8 mouse cellular contexts compared by ENCODE assay signal in genomic region chr1:128416584-128417532, GRCm38 (mm10). TPM values are rescaled to one million over a fixed set of nuclear protein-coding genes. Genes with fewer than 3 reads are reported as not detected.
DNase-seq lines count a peak whose midpoint lies in the region; ATAC-seq and TF ChIP-seq lines count a peak whose summit lies in the region.

TSS of gene Dars (minus strand) at chr1:128417368.

- peak within 1 kb of the TSS; percentile 60 for H3K4me3 ChIP-seq in heart, embryonic 11.5 days (ENCODE audit: low read depth, low read length)
- H3K4me3 ChIP-seq in kidney, embryonic 16.5 days (ENCODE audit: low read length) = peak within 1 kb of the TSS; percentile 96
- H3K4me3 ChIP-seq in liver, adult 2 months (ENCODE audit: insufficient read depth, low read depth, low read length) = peak within 1 kb of the TSS; percentile 89
- H3K4me3 ChIP-seq in myocyte = peak within 1 kb of the TSS; percentile 86

- peak; percentile 89 for TF ChIP-seq POLR2A in liver, adult 2 months (IDR thresholded peaks at IDR 0.05; ENCODE audit: extremely low read depth, insufficient read depth, low read length)
- TF ChIP-seq POLR2A in myocyte (IDR thresholded peaks at IDR 0.05; ENCODE audit: insufficient read length, low read depth) = peak; percentile 91

- WGBS in heart, embryonic 11.5 days (ENCODE audit: insufficient replicate concordance) = under 1% methylated on average over 57 of the region's 68 CpGs
- under 1% methylated on average over 67 of the region's 68 CpGs for WGBS in kidney, embryonic 16.5 days
- WGBS in liver, adult 2 months = under 1% methylated on average over 68 of the region's 68 CpGs

- peak within 1 kb of the TSS; percentile 38 for H3ac ChIP-seq in myocyte (ENCODE audit: control insufficient read depth, insufficient read length)

- peak within 1 kb of the TSS; percentile 73 for H3K4me2 ChIP-seq in heart, embryonic 11.5 days
- peak within 1 kb of the TSS; percentile 76 for H3K4me2 ChIP-seq in kidney, embryonic 16.5 days (replicated peaks; ENCODE audit: low read depth, low read length)
- H3K4me2 ChIP-seq in myocyte (ENCODE audit: low read depth) = peak within 1 kb of the TSS; percentile 84

- no peaks in the 10 kb centered on the region for H3K27me3 ChIP-seq in heart, embryonic 11.5 days (ENCODE audit: control insufficient read depth, insufficient read depth, low read length)
- no peaks in the 10 kb centered on the region for H3K27me3 ChIP-seq in kidney, embryonic 16.5 days (ENCODE audit: insufficient read depth, low read length)
- no peaks in the 10 kb centered on the region for H3K27me3 ChIP-seq in liver, adult 2 months (ENCODE audit: control insufficient read depth, insufficient read depth, low read length)
- no peaks in the 10 kb centered on the region for H3K27me3 ChIP-seq in myocyte (ENCODE audit: control insufficient read depth, insufficient read depth, insufficient read length)
- H3K27me3 ChIP-seq in splenic B cell, adult 2 months (ENCODE audit: control insufficient read depth, insufficient read depth, low read length, poor library complexity, severe bottlenecking) = no peaks in the 10 kb centered on the region

- ATAC-seq in erythroblast, adult 5-6 weeks (replicated peaks; ENCODE audit: low FRiP score, poor library complexity, severe bottlenecking) = peak; percentile 94
- ATAC-seq in heart, embryonic 11.5 days (replicated peaks; ENCODE audit: insufficient number of reproducible peaks, low FRiP score, low TSS enrichment) = peak; percentile 88
- ATAC-seq in kidney, embryonic 16.5 days (ENCODE audit: low FRiP score, low TSS enrichment) = peak; percentile 91

- no peaks in the 10 kb centered on the region for H3K9me3 ChIP-seq in heart, embryonic 11.5 days (replicated peaks; ENCODE audit: control insufficient read depth, low read length)
- H3K9me3 ChIP-seq in kidney, embryonic 16.5 days (ENCODE audit: low read length) = no peaks in the 10 kb centered on the region

- peak within 1 kb of the TSS; percentile 79 for H3K27ac ChIP-seq in heart, embryonic 11.5 days (ENCODE audit: low read depth, low read length)
- peak within 1 kb of the TSS; percentile 95 for H3K27ac ChIP-seq in kidney, embryonic 16.5 days (ENCODE audit: low read length)
- H3K27ac ChIP-seq in liver, adult 2 months (replicated peaks; ENCODE audit: insufficient read depth, low read depth, low read length) = peak within 1 kb of the TSS; percentile 91

- TF ChIP-seq CTCF in liver, adult 2 months (IDR thresholded peaks at IDR 0.05; ENCODE audit: low read depth, low read length) = no peak

- DNase-seq in B cell, adult 2 months = peak; percentile 99
- DNase-seq in brain, adult 2 months (ENCODE audit: low read depth, low spot score) = peak; percentile 94
- DNase-seq in liver, adult 2 months (ENCODE audit: extremely low read depth, low read depth, low spot score) = peak; percentile 90
- DNase-seq in splenic B cell, adult 2 months (ENCODE audit: low read depth, low spot score) = peak; percentile 95

- H3K4me1 ChIP-seq in heart, embryonic 11.5 days (ENCODE audit: control insufficient read depth, insufficient read depth, low read length) = no peaks in the 10 kb centered on the region
- no peaks in the 10 kb centered on the region for H3K4me1 ChIP-seq in kidney, embryonic 16.5 days (ENCODE audit: insufficient read depth, low read length)
- H3K4me1 ChIP-seq in liver, adult 2 months (ENCODE audit: control insufficient read depth, insufficient read depth, low read length) = no peaks in the 10 kb centered on the region; the same call in 1 of the 2 replicates

- H3K79me2 ChIP-seq in liver, adult 2 months (ENCODE audit: control insufficient read depth, insufficient read depth, low read length) = peaks cover 8% of the 10 kb centered on the region; the same call in 1 of the 2 replicates
- H3K79me2 ChIP-seq in myocyte (ENCODE audit: control insufficient read depth, insufficient read depth) = peaks cover 35% of the 10 kb centered on the region

- peak within 1 kb of the TSS; percentile 79 for H3K9ac ChIP-seq in heart, embryonic 11.5 days (ENCODE audit: low read depth, low read length)
- H3K9ac ChIP-seq in kidney, embryonic 16.5 days (replicated peaks; ENCODE audit: low read length) = peak within 1 kb of the TSS; percentile 98
- H3K9ac ChIP-seq in liver, adult 2 months (ENCODE audit: low read depth, low read length) = peak within 1 kb of the TSS; percentile 92

- peaks cover 7% of the 10 kb centered on the region for H3K36me3 ChIP-seq in heart, embryonic 11.5 days (ENCODE audit: control insufficient read depth, insufficient read depth, low read length)
- peaks cover 12% of the 10 kb centered on the region; the same call in 1 of the 2 replicates for H3K36me3 ChIP-seq in kidney, embryonic 16.5 days (ENCODE audit: insufficient read depth, low read length)
- H3K36me3 ChIP-seq in liver, adult 2 months (ENCODE audit: control insufficient read depth, insufficient read depth, low read length) = peaks cover 14% of the 10 kb centered on the region
- peaks cover 14% of the 10 kb centered on the region for H3K36me3 ChIP-seq in myocyte (ENCODE audit: control insufficient read depth, insufficient read depth)
- no peaks in the 10 kb centered on the region for H3K36me3 ChIP-seq in splenic B cell, adult 2 months (ENCODE audit: control insufficient read depth, insufficient read depth, low read length, poor library complexity, severe bottlenecking)

TF ChIP-seq in myocyte, 11 proteins besides CTCF, POLR2A, EP300 and RAD21:
- TF ChIP-seq TCF12 (IDR thresholded peaks at IDR 0.05; ENCODE audit: insufficient read depth, poor library complexity, severe bottlenecking) (no peak), MAX (IDR thresholded peaks at IDR 0.05; ENCODE audit: low read depth) (peak; percentile 24), MYOD1 (IDR thresholded peaks at IDR 0.05; ENCODE audit: control insufficient read depth in 1 of 3, insufficient read length in 2 of 3, low read depth in 2 of 3) (peak in 1 of 3 experiments; percentile 1), SRF (IDR thresholded peaks at IDR 0.05; ENCODE audit: control insufficient read depth, insufficient read length, low read depth) (peak; percentile 22), REST (IDR thresholded peaks at IDR 0.05; ENCODE audit: insufficient read depth, insufficient read length) (no peak), CEBPB (IDR thresholded peaks at IDR 0.05; ENCODE audit: insufficient read depth, poor library complexity, severe bottlenecking) (no peak), TCF3 (IDR thresholded peaks at IDR 0.05; ENCODE audit: insufficient read length, low read depth) (no peak), MYOG (IDR thresholded peaks at IDR 0.05; ENCODE audit: control insufficient read depth in 1 of 3, insufficient read depth in 1 of 3, insufficient read length in 2 of 3, low read depth in 2 of 3) (no peak), POLR2AphosphoS2 (IDR thresholded peaks at IDR 0.05; ENCODE audit: insufficient read length, low read depth) (peak; percentile 78), E2F4 (IDR thresholded peaks at IDR 0.05; ENCODE audit: insufficient read depth) (no peak)

RNA-seq across cellular contexts. Expression of gene Dars, which starts in this region (rescaled TPM):
- 49.9 and 64.6 TPM in 2 replicates for total RNA-seq in erythroblast, adult 5-6 weeks (2015; ENCODE audit: low replicate concordance)
- 49.1 and 57.0 TPM in 2 replicates for total RNA-seq in erythroblast, adult 5-6 weeks (2017; ENCODE audit: low replicate concordance)
- polyA plus RNA-seq in heart, embryonic 11.5 days (2014; fragmentation: Nextera tagmentation; extraction: Ambion mirVana) = 71.1 and 79.2 TPM in 2 replicates
- polyA plus RNA-seq in kidney, embryonic 16.5 days (2015; fragmentation: Nextera tagmentation; extraction: Ambion mirVana) = 155 and 162 TPM in 2 replicates
- 81.0 and 104 TPM in 2 replicates for total RNA-seq in liver, adult 2 months (2014; rRNA removed)
- 12.6 and 14.7 TPM in 2 replicates for polyA plus RNA-seq in liver, adult 2 months (2012; rRNA removed)
- 63.2 TPM for polyA plus RNA-seq in myocyte (2012; fragmentation: generic; extraction: Trizol)

Comparison
In these comparisons a context has a peak if more than half of its experiments do, and no peak if none do; other contexts are left out.
1. Peak in every context shown above with its lines: DNase-seq, ATAC-seq, H3K4me3 ChIP-seq and H3K27ac ChIP-seq.